Mouse (Mus musculus) common myeloid progenitor, adult 5-6 weeks (primary cell): ENCODE measurements around the gene Zfp65. TPM values are rescaled to one million over a fixed set of nuclear protein-coding genes. Genes with fewer than 3 reads are reported as not detected.
"Not testable (repeated sequence)": the region's sequence is repeated elsewhere in the genome, so short reads cannot be mapped to it uniquely, and the experiment has no call there.

Experiments
- ATAC-seq: replicated peaks from 2 replicates; pipeline ENCODE4 v1.8.0; 2016; ENCODE audit warnings: low read depth, mild to moderate bottlenecking, moderate TSS enrichment, inconsistent platforms; ENCODE audit not compliant: poor library complexity, severe bottlenecking
- total RNA-seq: library from RNA; stranded (forward); fragments of 200-1000, 187-1606 nt; gene quantifications from 2 replicates; pipeline ENCODE4 v1.2.3, GENCODE M21; 2017

Gene Zfp65
- 14.5 and 21.5 TPM in 2 replicates for total RNA-seq

GRCm38 (mm10) chr13:67728641-67729318 lies at the start of gene Zfp65:
Gene Zfp65, minus strand, starts transcription at chr13:67729173.
- ATAC-seq: peak; percentile 64

- no peak for ATAC-seq
These were observed 34.2 kb upstream of the Zfp65 start for GRCm38 (mm10) chr13:67763031-67763768.

DNA sequence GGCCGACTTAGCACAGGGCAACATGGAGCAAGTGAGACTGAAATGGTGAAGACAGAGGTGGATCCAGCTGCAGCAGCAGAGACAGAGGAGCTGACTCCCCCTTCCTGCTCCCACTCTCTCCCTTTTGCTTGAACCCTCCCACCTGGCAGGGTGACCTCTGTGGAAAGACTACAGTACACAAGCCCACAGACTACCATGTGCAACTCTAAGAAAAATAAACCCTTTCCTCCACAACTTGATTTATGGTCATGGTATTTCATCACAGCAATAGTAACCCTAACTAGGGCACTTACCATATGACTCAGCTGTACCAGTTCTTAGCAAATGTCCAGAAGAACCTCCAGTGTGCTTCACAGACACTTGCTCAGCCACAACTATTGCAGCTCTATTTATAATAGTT lies 31.0 kb upstream of the Zfp65 start:
- ATAC-seq: no peak

GRCm38 (mm10) chr13:67755761-67756160 lies 26.8 kb upstream of the Zfp65 start:
- no peak for ATAC-seq

GRCm38 (mm10) chr13:67754333-67755306 lies 25.6 kb upstream of the Zfp65 start, which contains the start of gene Zfp85:
Gene Zfp85, minus strand, starts transcription at chr13:67755228.
- ATAC-seq: peak; percentile 98

- no peak for ATAC-seq
These were observed 14.9 kb upstream of the Zfp65 start for GRCm38 (mm10) chr13:67743896-67744295.

DNA sequence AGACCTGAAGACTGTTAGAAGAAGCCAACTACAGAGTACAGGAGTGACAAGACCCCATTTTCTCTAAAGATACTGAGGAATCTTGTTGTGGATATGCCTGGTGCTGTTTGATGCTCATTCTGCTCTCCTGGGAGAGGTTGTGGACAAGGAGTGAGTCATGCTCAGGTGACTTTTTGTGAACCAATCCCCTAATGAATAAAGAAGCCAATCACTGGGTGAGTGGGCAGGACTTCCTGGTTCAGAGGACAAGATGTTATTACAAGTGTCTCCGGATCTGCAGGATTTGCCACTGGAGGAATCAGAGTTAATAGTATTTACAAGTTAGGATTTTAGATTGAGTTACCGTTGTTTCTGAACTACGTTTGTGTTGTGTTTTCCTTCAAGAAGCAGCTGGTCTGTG lies 14.0 kb upstream of the Zfp65 start:
- ATAC-seq: no peak

- not testable (repeated sequence) for ATAC-seq
These were observed 5.4 kb upstream of the Zfp65 start for GRCm38 (mm10) chr13:67734391-67734790.

- peak; percentile 61 for ATAC-seq
These were observed 468 bp upstream of the Zfp65 start for GRCm38 (mm10) chr13:67729441-67729840.

- no peak for ATAC-seq
These were observed 867 bp downstream of the Zfp65 start for GRCm38 (mm10) chr13:67728106-67728505.

- not testable (repeated sequence) for ATAC-seq
These were observed 3.6 kb downstream of the Zfp65 start for GRCm38 (mm10) chr13:67725331-67725730.

GRCm38 (mm10) chr13:67723848-67724479 lies 5.0 kb downstream of the Zfp65 start:
- ATAC-seq: peak; percentile 94

- ATAC-seq: no peak
These were observed 42.0 kb downstream of the Zfp65 start, which contains the start of gene Zfp738 for GRCm38 (mm10) chr13:67686971-67687370. Gene Zfp738, minus strand, starts transcription at chr13:67687071.

GRCm38 (mm10) chr13:67683841-67684240 lies 45.1 kb downstream of the Zfp65 start:
- not testable (repeated sequence) for ATAC-seq

DNA sequence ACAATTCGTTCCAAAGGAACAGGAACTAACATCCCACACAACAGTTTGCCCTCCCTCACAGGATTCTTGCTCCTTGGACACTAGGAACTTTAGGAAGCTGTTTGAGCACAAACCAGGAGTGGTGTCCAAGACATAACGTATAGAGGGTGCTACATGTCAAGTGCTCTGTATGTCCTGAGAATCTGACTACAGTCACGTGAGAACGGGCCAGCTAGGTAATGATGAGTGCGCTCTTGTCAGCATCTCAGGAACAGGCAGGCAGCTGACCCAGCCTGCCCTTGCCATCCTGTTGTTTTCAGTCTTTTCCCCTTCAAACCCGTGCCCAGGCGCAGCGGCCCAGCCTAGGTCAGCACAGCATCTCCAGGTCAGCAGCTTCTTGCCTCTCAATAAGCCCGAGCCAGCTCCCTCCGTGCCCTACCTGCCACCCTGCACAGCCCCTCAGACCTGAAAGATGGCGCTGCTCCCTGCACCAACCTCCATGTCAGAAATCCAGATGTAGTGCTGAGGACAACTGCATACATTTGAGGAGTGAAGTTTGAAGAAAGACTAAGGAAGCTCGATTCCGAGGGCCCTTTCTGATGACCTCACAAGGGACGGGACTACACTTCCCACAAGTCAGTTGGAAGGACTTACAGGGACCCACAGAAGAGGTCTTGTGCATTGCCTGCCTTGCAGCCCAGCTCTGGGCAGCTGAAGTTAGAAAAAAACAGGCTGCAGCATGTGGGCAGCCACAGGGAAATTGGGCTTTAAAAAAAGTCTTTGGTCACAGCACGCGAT lies 45.8 kb downstream of the Zfp65 start:
- ATAC-seq: peak; percentile 100

DNA sequence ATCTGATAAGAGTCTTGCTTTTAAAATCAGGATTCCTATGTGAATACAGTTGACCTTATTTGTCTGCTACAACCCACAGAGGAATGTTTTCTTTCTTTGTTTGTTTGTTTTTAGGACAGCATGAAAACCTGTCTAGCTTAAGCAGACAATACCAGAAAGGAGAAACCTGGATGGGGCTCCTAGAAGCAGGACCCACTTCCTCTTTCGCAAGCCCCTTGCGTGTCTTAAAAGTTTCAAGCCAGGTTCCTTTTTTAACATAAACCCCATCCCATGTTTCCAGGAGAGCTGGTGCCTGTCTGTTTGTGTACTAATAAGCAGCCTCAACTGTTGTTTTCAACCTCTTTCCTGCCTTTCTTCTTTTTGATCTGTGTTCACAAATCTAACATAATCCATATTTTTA lies 54.1 kb downstream of the Zfp65 start:
- no peak for ATAC-seq
